Mouse (Mus musculus): Measurements from ENCODE around the gene Tshz2. TPM values are rescaled to one million over a fixed set of nuclear protein-coding genes. Genes with fewer than 3 reads are reported as not detected.
"Not testable (repeated sequence)": the region's sequence is repeated elsewhere in the genome, so short reads cannot be mapped to it uniquely, and the experiment has no call there.

Tshz2 gene
- polyA plus RNA-seq, 3 experiments from 2014 or later: 0.15 to 0.53 (median 0.35) TPM

DNA sequence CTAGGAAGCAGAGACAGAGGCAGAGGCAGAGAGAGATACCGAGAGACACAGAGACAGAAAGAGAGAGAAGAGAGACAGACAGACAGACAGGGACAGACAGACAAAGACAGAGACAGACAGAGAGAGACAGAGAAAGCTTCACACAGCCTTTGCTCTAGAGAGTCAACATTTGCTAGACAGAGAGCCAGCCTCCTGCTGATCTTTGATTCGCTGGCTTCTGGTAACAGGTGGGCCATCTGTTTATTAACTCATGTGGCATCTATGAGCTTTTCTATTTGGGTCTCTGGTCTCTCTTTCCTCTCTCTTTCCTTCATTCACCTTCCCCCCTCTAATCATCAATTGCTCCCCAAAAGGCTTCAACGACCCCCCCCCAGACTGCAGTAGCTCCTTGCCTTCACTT, 181.5 kb downstream of the Tshz2 start:
- ATAC-seq: no peak

DNA sequence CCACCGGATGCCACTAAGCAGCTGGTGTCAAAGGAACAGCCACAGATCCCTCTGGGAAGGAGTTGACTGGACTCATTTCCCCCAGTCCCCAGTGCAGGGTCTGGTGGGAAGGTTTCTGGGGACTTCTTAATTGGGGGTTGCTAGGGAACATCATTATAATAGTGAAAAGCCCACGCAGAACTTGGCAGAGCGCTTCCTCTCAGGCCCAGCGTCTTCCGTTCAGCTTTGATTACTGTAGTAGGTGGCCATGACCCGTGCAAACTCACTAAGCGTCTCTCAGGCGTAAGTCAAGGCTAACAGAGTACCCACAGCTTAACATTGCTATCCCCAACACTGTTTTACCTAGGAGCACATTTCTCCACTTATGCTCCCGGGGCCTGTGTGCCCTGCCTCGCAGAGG, 181.9 kb downstream of the Tshz2 start:
- ATAC-seq: no peak

DNA sequence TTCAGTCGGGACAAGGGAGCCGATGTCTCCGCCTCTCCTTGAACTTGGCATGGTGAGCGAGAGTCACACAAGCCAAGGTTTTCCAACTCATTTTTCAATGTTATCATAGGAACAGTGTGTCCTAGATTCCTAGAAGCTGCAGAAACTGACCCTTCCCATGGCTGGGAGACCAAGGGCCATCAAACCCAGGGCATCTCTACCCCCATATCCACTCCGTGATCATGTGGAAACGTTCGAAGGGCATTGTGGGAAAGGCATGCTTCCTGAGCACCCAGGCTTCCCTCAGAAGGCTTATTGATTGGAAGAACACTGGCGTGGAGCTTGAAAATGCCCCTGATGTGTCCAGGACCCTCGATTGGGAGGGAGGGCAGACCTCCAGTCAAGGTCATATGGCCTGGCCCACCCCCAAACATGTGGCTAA, 188.2 kb downstream of the Tshz2 start:
- ATAC-seq: no peak

DNA sequence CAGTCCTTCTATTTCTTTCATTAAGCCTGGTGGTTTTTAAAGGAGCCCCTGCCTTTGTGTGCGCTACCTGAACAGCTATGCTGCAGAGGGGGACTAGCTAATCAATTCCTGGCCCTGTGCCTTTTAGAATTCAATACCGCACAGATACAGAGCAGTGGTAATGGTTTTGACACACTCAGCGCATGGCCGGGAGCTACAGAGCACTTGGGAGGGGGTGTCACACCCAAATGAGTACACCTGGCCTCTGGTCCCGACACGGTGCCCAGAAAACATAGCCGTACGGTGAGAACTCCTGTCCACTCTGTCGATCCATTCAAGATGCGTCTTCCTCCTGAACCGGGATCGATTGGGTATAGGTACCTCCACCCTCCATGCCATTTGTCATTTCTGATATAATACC, 193.1 kb downstream of the Tshz2 start:
- no peak for ATAC-seq

DNA sequence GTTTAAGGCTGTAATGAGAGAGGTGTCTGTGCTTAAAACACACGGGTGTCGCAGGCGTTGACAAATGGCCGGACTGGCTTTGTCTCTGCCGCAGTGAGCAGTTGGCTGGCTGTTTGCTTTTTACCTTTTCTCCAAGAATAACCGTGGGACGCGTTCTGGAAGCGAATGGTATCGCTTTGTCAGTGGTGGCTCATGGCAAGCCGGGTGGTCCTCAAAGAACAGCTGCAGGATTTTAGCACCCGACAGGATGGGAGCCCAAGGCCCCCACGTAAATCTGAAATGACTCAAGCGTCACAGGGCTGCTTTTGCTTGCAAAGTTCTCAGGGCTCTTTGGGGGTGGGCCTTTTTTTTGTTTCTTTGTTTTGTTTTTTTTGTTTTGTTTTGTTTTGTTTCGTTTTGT, 193.5 kb downstream of the Tshz2 start:
- ATAC-seq: no peak

DNA sequence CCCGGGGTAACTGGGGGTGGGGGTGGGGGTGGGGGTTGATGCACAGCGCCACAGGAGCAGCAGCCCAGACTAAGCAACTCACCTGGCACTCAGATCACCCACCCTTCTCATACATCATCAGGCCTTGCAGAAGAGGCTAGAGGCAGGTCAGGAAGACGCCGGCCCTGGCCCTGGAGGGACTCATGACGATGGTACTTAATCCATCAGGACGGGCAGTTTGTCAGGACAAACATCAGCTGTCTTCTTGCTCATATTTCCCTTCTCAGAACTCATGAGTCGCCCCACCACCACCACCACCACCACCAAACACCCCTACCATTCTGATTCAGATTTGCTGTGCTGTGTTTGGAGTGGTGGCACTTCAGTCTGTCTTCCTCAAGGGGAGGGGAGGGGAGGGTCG, 194.0 kb downstream of the Tshz2 start:
- no peak for ATAC-seq

DNA sequence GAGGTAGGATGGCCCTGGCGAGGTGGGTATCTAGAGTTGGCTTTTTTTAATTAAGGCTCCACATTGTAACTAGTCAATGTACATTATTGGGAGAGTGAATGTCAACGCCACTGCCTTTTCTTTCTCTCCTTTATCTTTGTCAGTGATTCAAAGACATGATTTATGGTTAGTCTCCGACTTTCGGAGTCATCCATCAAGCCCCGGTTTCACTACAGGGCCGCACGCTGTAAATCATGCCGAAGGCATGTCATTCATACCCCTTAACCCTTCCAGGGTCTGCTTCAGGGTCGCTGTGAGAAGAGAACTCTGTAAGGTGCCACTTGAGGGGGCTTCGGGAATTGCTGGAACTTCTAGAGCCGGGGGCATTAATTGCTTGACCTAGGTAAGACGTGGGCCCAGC, 199.4 kb downstream of the Tshz2 start:
- ATAC-seq: no peak

DNA sequence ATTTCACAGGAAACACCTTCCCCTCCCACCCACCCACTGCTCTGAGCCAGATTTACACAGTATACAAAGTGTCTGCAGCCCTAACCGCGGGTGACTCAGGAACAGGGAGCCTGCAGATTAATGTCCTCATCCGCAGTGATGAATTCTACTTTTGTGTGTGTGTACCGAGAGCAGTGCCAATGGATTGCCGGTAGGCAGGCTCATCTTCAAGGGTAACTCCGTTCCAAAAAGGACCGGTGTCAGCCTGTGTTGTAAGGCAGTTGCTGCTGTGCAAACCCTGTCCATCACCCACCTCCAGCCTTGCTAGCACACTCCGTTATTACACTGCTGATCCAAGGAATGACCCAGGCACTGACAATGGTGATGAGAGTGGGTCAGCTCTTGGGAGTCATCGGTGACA, 200.8 kb downstream of the Tshz2 start:
- ATAC-seq: no peak

DNA sequence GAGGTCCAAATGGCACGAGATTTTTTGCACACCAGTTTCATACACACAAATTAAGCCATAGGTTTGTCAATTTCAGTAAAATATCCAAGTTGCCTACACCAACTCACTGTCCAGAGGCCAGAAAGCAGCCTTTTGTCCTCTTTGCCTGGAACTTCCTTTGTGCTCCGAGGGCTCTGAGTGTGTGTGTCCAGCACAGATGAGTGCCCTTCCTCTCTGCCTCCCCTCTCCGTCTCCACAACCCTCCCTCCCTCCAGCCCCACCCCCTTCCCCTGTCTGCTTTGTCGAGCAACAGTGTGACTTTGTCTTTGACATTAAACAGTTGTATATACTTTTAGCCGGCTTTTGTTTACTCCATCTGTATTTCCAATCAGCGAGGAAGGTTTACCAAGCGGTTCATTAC, 201.8 kb downstream of the Tshz2 start:
- no peak for ATAC-seq

DNA sequence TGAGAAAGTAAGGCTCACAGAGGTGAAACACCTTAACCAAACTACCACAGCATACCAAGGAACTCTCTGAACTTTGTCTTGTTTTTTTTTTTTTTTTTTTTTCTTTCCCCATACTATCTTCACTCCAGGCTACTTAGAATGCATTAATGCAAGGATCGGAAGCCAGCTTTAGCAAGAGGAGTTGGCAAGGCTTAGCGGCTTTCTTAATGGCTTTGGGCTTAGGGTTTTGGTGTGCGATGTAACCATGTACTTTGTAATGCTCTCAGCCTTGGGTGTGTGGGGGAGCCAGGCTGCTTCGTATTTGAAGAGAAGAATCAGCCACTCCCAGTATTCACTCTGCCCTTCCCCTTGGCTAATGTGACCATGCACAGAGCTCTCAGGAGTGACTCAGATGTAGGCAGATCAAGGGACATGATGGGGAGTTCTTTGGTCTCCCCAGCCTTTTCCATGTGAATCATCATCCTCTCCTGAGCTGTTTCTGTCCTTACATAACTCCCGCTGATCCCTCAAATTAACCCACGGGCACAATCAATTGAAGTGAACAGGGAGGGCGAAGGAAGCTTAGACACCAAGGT, 204.3 kb downstream of the Tshz2 start:
- no peak for ATAC-seq

DNA sequence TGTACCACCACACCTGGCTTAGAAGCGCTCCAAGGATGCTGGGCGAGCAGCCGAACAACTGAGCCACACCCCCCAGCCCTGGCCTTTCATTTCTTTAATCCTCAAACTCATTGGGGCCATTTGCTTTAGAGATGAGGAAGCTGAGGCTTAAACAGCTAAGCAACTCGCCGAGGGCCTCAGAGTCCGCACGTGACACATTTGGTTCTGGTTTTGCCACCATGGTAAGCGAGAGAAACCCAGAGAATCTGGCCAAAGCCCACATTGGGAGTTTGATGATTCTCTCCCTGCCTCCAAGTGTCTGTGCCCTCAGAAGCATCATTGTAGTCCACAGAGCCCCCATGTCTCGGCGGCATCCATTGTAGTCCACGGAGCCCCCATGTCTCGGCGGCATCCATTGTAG, 205.7 kb downstream of the Tshz2 start:
- no peak for ATAC-seq

DNA sequence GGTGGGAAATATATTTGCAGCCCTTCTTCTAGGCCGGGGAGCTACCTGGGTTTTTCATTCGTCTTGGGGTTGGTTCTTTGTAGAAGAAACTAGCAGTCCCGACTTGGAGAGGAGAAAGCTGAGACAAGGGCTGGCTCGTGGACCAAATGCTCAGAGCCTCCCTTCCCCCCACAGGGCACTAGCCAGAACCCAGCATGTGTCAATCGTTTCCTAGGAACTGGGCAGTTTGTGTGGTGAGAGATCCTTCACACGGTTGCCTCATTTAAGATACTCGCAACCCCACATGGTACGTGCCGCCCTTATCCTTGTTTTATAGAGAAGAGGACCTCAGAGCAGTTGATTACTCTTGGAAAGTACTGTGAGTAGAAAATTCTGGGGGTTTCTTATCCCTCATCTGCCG, 208.6 kb downstream of the Tshz2 start:
- no peak for ATAC-seq

DNA sequence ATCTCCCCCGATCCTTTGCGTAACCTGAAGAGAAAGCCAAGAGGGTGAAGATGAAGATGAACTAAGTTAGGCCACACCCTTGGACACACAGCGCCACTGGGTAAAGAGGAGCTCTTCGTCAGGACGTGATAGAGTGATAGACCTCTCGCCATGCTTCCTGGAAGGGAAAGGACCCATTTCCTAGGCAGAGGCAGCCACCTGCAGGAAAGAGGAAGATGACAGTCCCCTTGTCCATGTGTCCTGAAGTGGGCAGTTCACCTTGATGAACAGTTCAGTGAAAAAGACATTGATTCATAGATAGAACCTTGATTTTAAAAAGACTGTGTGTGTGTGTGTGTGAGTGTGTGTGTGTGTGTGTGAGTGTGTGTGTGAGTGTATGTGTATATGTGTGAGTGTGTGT, 209.7 kb downstream of the Tshz2 start:
- no peak for ATAC-seq

DNA sequence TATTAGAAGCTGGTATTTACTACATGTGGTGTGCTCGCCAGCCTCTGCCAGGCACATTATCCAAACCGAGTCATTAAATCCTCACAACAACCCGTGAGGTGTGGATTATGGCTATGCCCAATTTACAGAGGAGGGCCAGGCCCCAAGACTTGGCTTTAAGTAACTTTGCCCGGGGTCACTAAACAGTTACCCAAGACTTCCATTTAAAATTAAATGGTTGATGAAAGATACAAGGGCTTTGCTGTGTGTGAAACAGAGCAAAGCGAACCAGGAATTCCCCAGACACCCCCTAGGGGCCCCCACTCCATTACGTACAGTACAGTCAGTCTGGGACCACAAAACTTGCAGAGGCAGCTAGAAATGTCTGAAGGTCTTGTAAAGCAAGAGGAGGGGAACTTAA, 210.7 kb downstream of the Tshz2 start:
- no peak for ATAC-seq

DNA sequence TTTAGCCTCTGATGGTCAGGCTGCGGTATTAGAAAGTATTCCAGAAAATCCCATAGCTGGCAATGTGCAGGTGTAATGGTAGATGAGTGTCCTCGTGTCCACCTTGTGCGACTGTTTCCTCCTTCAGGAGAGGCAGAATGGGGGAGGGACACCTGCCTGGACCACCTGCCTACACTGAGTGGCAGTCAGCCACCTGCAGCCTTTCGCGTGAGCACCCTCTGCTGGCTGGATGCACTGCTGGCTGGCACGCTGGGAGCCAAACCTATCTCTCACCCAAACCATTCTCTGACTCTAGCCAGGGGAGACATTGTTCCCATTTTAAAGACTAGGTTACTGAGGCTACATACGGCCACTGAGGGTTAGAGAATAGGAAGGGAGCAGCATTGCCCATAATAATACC, 216.3 kb downstream of the Tshz2 start:
- no peak for ATAC-seq

DNA sequence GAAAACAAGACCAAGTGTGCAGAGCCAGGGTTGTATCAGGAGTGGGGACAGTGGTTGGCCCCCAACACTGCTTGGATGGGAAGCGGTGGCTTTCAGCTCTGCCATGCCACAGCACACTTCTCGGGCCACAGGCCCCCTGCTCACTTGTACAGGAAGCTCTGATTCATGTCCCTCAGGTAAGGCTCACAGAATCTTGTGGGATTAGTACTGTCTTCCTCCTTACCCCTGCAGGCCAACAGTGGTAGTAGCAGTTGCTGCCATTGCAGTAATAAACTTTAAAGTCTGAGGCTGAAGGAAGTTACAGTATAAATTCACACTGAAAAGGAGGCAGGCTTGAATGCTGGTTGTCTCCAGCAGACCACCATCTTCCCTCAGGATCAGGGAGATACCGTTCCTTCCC, 216.7 kb downstream of the Tshz2 start:
- no peak for ATAC-seq

DNA sequence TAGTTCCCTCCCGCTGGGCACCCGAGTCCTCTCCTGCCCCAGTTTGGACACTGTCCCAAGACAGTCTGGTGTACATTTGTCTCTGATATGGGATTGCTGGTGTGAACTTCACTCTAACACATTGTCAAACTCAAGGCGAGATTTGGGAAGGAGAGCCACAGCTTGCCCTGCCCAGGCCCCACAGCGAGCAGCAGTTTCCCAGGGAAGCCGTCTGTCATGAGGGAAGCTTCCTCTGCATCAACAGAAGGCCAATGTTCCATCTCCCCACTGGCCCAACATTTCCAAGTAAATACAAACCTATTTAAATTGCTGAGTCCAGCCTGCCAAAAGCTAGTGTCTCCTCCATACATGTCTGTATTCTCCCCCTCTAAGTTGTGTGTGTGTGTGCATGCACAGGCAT, 218.8 kb downstream of the Tshz2 start:
- ATAC-seq: no peak

DNA sequence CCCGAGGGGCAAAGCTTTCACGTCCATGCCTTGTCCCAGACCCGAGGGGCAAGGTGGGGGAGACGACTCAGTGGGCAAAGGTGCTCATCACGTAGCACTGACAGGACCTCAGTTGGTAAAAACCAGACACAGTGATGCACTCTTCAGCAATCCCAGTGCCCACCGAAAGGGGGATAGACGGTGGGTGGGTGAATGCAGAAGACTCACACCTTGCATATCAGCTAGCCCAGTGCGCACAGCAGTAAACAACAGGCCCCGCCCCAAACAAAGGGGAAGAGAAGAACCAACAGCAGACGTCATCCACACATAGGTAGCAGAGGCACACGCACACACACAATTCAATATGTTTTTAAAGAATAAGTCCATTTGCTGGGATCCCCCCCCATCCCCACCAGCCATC, 221.7 kb downstream of the Tshz2 start:
- ATAC-seq: no peak

DNA sequence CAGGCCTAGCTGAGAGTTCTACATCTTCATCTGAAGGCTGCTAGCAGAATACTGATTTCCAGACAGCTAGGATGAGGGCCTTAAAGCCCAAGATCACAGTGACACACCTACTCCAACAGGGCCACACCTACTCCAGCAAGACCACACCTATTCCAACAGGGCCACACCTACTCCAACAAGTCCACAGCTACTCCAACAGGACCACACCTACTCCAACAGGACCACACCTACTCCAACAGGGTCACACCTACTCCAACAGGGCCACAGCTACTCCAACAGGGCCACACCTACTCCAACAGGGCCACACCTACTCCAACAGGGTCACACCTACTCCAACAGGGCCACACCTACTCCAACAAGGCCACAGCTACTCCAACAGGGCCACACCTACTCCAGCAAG, 224.2 kb downstream of the Tshz2 start:
- not testable (repeated sequence) for ATAC-seq

DNA sequence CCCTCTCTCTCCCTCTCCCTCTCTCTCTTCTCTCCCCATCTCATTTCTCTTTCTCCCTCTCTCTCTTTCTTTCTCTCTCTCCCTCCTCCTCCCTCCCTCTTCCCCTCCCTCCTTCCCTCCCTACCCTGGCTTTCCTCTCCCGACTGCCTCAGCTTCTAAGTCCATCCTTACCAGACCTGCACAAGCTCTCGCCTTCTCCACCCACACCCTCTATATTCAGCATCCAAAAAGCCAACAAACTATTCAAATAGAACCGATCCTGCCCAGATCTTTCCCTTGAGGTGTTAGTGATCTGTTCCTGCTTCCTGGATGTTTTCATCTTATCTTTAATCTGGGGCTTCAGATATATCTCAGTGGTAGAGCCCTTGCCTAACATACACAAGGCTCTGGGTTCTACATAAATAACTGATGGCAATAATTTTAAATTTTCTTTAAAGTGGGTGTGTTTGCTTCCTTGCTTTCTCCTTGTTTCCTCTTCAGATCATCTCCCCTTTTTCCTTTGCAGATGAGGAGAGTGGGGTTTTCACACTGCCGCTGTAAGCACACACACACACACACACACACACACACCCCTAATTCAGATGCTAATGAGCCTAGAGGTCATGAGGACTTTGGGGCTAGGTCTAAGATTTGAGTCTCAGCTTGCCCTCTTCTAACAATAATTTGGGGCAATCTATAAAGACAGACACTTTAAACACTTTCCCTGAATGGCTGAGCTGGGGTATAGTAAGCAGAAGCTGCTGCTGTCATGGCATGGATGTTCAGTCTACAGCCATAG, 226.5 kb downstream of the Tshz2 start:
- ATAC-seq: no peak

DNA sequence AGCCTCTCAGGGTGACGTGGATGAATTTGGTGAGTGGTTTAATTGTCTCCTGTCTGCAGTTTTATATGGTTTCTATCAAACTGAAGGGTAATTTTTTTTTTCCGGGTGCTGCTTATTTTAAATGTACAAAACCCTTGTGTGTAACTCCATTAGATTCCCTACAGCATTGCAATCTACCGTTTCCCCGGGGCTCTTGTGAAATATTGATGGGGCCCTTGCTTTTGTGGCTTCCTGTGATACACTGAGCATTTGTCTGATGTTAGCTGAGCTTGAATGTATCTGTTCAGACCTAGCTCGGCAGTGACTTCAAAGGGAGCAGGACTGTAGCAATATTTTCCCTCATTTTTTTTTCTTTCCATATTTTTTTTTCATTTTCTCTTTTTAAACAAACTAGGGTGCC, 228.1 kb downstream of the Tshz2 start:
- ATAC-seq: no peak

DNA sequence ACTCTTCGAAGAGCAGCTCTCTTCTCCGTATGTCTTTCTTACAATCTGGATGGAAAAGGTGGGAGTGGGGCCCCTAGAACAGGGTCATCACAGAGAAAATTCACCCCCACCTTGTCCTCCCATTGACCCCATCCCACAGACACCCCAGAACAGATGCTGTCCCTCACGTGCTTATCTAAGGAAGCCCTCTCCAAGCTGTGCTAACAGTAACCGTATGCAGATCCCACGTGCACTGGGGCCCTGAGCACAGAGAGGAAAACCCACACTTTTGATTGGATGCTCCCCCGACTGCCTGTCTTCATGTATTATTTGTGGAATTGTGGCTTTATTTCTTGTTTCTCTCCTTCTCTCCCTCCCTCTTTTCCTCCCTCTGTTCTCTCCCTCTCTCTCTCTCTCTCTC, 229.9 kb downstream of the Tshz2 start:
- no peak for ATAC-seq

DNA sequence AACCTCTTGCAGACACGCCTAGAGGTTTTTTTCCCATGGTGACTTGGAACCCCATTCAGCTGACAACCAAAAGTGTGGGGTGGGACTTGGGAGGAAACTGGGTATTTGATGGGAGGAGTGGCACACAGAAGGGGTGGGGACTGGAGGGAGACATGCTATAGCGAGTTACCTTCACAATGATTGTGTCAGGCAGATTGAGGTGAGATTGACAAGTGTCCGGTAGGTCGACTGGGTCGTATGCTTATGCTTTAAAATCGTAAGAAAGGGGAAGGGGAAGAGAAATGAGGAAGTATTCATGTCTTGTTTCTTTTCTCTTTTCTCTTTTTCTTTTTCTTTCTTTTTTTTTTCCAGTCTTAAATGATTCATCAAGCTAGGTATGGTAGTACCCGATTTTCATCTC, 236.7 kb downstream of the Tshz2 start:
- no peak for ATAC-seq

DNA sequence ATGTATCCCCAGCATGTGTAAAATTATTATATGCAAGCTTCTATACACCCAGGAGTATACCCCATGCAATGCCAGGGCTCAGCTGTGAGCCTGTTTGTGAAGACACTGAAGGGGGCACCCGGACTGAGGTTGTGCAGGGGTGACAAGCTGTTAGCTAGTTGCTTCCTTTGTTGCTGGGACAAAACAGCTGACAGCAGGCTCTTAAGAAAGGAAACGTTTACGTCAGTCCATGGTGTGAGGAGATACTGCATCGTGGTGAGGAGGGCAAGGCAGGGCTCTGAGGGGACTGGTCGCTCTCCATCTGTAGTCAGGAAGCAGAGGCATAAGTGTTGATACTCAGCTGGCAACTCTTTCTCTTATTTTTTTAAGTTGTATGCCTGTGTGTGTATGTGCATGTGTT, 237.7 kb downstream of the Tshz2 start:
- ATAC-seq: no peak
